Mouse (Mus musculus) forebrain, embryonic 14.5 days (tissue): ENCODE data around the gene Cntn3. TPM values are rescaled to one million over a fixed set of nuclear protein-coding genes. Genes with fewer than 3 reads are reported as not detected.
"Not testable (repeated sequence)": the region's sequence is repeated elsewhere in the genome, so short reads cannot be mapped to it uniquely, and the experiment has no call there.

Experiments
- ATAC-seq: fragments of 200-750 bp; cut with Nextera tagmentation; 2 replicates; pipeline ENCODE4 v1.8.0; 2017; ENCODE audit warnings: mild to moderate bottlenecking, moderate library complexity
- DNase-seq: peaks from one replicate; pipeline ENCODE4 v3.0.0-alpha.2; 2015; ENCODE audit warnings: low spot score
- H3K27ac ChIP-seq: fragments of 300-500 bp; sonication (generic); 2 replicates; pipeline ENCODE4 v1.5.1; 2014; ENCODE audit warnings: low read depth, mild to moderate bottlenecking, control low read depth, low read length, moderate library complexity
- H3K27me3 ChIP-seq: fragments of 300-500 bp; sonication (generic); replicated peaks from 2 replicates; pipeline ENCODE4 v1.6.1; 2014; ENCODE audit warnings: low read length, control low read depth, mixed read lengths; ENCODE audit not compliant: control insufficient read depth, insufficient read depth
- H3K36me3 ChIP-seq: fragments of 300-500 bp; sonication (generic); 2 replicates; pipeline ENCODE4 v1.6.1; 2014; ENCODE audit warnings: low read length, control low read depth; ENCODE audit not compliant: control insufficient read depth, insufficient read depth
- H3K4me1 ChIP-seq: fragments of 300-500 bp; sonication (generic); 2 replicates; pipeline ENCODE4 v1.6.1; 2014; ENCODE audit warnings: antibody characterized with exemption, low read length, control low read depth; ENCODE audit not compliant: control insufficient read depth, insufficient read depth
- H3K4me2 ChIP-seq: fragments of 300-500 bp; sonication (generic); 2 replicates; pipeline ENCODE4 v1.6.1; 2014; ENCODE audit warnings: mild to moderate bottlenecking, control low read depth, low read length
- H3K4me3 ChIP-seq: fragments of 300-500 bp; sonication (generic); 2 replicates; pipeline ENCODE4 v1.5.1; 2014; ENCODE audit warnings: low read depth, low read length, control low read depth
- H3K9ac ChIP-seq: fragments of 300-500 bp; sonication (generic); 2 replicates; pipeline ENCODE4 v1.6.1; 2014; ENCODE audit warnings: mild to moderate bottlenecking, low read length, control low read depth, moderate library complexity
- H3K9me3 ChIP-seq: fragments of 300-500 bp; sonication (generic); replicated peaks from 2 replicates; pipeline ENCODE4 v1.6.1; 2016; ENCODE audit warnings: low read length, control low read depth, mixed read lengths; ENCODE audit not compliant: control insufficient read depth
- WGBS: fragments of 180-500 bp; shearing (Covaris S2); extraction: QIAGEN DNeasy Blood & Tissue Kit; methylation state at CpG from one replicate; pipeline ENCODE4 v1.1.7; 2014; 5-methylcytosine and 5-hydroxymethylcytosine counted together
- polyA plus RNA-seq: library from polyadenylated mRNA; unstranded; fragments of >200 nt; fragmentation: Nextera tagmentation; extraction: Ambion mirVana; gene quantifications from 2 replicates; pipeline ENCODE4 v1.2.1, GENCODE M21; 2014

The Cntn3 gene
- 1.1 and 1.5 TPM in 2 replicates for polyA plus RNA-seq

- not testable (repeated sequence) for H3K4me2 ChIP-seq, H3K4me3 ChIP-seq, H3K4me1 ChIP-seq, DNase-seq, H3K9me3 ChIP-seq, ATAC-seq, H3K27me3 ChIP-seq, H3K9ac ChIP-seq, H3K36me3 ChIP-seq, H3K27ac ChIP-seq
- over 99% methylated on average over 4 of the region's 20 CpGs for WGBS
Measured at GRCm38 (mm10) chr6:102573001-102573400, at the start of gene Cntn3. Gene Cntn3 (minus strand): TSS chr6:102573101.

DNA sequence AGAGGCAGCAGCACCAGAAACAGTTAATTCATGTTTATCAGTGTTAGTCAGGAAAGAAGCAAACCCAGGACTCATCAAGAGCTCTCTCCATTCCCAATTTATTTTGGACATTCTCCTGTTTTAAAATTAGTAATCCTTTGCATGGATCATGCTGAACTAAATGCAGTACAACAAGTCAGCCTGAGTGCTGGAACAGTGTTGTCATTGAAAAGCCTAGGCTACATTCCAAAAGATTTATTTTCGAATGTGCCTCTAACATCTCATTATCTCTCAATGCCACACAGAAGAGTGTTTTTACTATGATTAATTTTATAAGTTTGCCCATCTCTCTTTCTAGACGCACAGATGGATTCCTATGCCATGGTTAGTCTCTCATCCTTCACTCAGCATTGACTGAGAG lies 27.9 kb upstream of the Cntn3 start:
- Histone ChIP-seq H3K4me1 (no peaks in the 10 kb centered on the region), H3K9ac (no peak overlapping the region), H3K27me3 (no peaks in the 10 kb centered on the region), H3K9me3 (no peaks in the 10 kb centered on the region), H3K36me3 (no peaks in the 10 kb centered on the region), H3K4me3 (no peak overlapping the region), H3K4me2 (no peak overlapping the region), H3K27ac (no peak overlapping the region)
- DNase-seq (no peak), ATAC-seq (no peak)
- WGBS, result 73% methylated on average over 2 of the region's 2 CpGs

- Histone ChIP-seq H3K36me3 (no peaks in the 10 kb centered on the region), H3K9me3 (no peaks in the 10 kb centered on the region), H3K27ac (no peak overlapping the region), H3K27me3 (no peaks in the 10 kb centered on the region), H3K4me3 (no peak overlapping the region), H3K4me2 (no peak overlapping the region), H3K9ac (no peak overlapping the region), H3K4me1 (no peaks in the 10 kb centered on the region)
- DNase-seq (no peak), ATAC-seq (no peak)
- WGBS, result 70% methylated on average over 2 of the region's 2 CpGs
Measured at GRCm38 (mm10) chr6:102597756-102598155, 24.9 kb upstream of the Cntn3 start.

- Histone ChIP-seq H3K9ac (no peak overlapping the region), H3K27me3 (no peaks in the 10 kb centered on the region), H3K27ac (no peak overlapping the region), H3K4me1 (no peaks in the 10 kb centered on the region), H3K9me3 (no peaks in the 10 kb centered on the region), H3K36me3 (no peaks in the 10 kb centered on the region), H3K4me3 (no peak overlapping the region), H3K4me2 (no peak overlapping the region)
- no peak for ATAC-seq
- 95% methylated on average over 4 of the region's 4 CpGs for WGBS
- peak; percentile 20 for DNase-seq
Measured at GRCm38 (mm10) chr6:102590151-102590550, 17.2 kb upstream of the Cntn3 start.

GRCm38 (mm10) chr6:102589311-102589710 lies 16.4 kb upstream of the Cntn3 start:
- Histone ChIP-seq H3K4me1 (no peaks in the 10 kb centered on the region), H3K27ac (no peak overlapping the region), H3K4me2 (no peak overlapping the region), H3K36me3 (no peaks in the 10 kb centered on the region), H3K4me3 (no peak overlapping the region), H3K9ac (no peak overlapping the region), H3K9me3 (no peaks in the 10 kb centered on the region), H3K27me3 (no peaks in the 10 kb centered on the region)
- ATAC-seq (no peak), DNase-seq (no peak)
- 66% methylated on average over 4 of the region's 4 CpGs for WGBS

GRCm38 (mm10) chr6:102586056-102586455 lies 13.2 kb upstream of the Cntn3 start:
- no peak overlapping the region for H3K4me3 ChIP-seq
- H3K9me3 ChIP-seq, result no peaks in the 10 kb centered on the region
- H3K27ac ChIP-seq, result no peak overlapping the region
- no peak for ATAC-seq
- H3K9ac ChIP-seq, result no peak overlapping the region
- no peaks in the 10 kb centered on the region for H3K36me3 ChIP-seq
- no peak overlapping the region for H3K4me2 ChIP-seq
- no peaks in the 10 kb centered on the region for H3K27me3 ChIP-seq
- H3K4me1 ChIP-seq, result no peaks in the 10 kb centered on the region
- DNase-seq, result no peak

DNA sequence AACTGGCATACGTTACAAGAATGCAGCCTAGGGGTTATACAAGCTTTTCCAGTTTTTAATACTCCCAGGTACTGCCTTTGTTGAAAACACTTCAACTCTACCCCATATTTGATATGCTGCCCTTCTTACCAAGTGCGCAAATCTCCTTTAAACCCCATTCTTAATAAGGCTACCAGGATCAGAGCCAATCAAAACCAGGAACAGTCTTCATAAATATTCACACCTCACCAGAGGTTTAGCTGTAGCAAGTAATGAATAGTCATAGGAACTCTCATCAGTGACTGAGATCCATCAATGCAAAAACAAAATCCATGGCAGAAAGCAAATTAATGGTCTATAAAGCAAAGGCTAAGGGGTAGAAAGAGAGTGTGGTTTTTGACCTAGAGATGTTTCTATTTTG lies 10.7 kb upstream of the Cntn3 start:
- DNase-seq (peak; percentile 11), ATAC-seq (no peak)
- Histone ChIP-seq H3K4me1 (no peaks in the 10 kb centered on the region), H3K36me3 (no peaks in the 10 kb centered on the region), H3K4me2 (no peak overlapping the region), H3K9me3 (no peaks in the 10 kb centered on the region), H3K4me3 (no peak overlapping the region), H3K9ac (no peak overlapping the region), H3K27ac (no peak overlapping the region), H3K27me3 (no peaks in the 10 kb centered on the region)
- WGBS, result 56% methylated on average over 2 of the region's 2 CpGs

DNA sequence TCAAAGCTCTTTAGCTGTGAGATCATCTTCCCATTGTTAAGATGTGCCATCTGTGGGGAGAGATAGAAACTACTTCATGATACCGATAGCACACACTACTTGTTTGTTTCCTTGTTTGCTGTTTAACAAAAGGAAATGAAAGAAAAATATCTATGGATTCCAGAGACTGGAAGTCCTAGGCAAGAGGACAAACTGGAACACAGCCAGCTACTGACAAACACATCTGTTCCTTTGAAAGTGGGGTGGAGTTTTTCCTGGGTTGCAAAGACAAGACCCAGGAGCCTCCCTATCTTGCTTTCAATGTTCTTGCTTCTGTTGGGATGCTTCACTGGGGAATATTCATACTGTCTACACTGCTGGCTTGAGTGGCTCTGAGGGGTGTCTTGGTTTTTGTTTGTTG lies 5.4 kb downstream of the Cntn3 start:
- Histone ChIP-seq H3K4me3 (no peak overlapping the region), H3K9me3 (no peaks in the 10 kb centered on the region), H3K27ac (no peak overlapping the region), H3K9ac (no peak overlapping the region), H3K36me3 (no peaks in the 10 kb centered on the region), H3K27me3 (no peaks in the 10 kb centered on the region), H3K4me2 (no peak overlapping the region), H3K4me1 (peaks cover 3% of the 10 kb centered on the region; the same call in 1 of the 2 replicates)
- DNase-seq (no peak), ATAC-seq (no peak)
- WGBS, result 73% methylated on average over 1 of the region's 1 CpGs

DNA sequence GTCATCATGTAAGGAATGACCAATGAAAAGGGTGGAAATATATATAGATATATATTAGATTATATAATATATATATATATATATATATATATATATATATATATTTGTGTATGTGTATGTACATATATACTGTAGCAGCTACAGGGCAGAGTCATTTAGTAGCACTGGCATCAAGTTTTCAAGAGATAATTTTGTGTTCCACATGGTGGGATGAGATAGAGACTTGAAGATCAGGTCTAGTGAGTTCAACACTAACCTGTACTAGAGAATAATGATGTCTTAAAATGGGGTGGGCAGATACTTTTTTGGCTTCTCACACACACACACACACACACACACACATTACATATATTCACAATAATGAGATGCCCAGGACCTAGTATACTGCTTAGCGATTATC lies 7.7 kb downstream of the Cntn3 start:
- no peak for DNase-seq
- no peak for ATAC-seq
- no peaks in the 10 kb centered on the region for H3K36me3 ChIP-seq

More for the DNA sequence above, 7.7 kb downstream of the Cntn3 start:
- H3K4me1 ChIP-seq, result peaks cover 3% of the 10 kb centered on the region; the same call in 1 of the 2 replicates
- no peaks in the 10 kb centered on the region for H3K27me3 ChIP-seq
- WGBS, result 98% methylated on average over 1 of the region's 1 CpGs
- no peak overlapping the region for H3K27ac ChIP-seq
- H3K9ac ChIP-seq, result no peak overlapping the region
- no peak overlapping the region for H3K4me2 ChIP-seq
- H3K9me3 ChIP-seq, result no peaks in the 10 kb centered on the region
- H3K4me3 ChIP-seq, result no peak overlapping the region
